Mouse (Mus musculus): ENCODE data around the gene Ccdc190. TPM values are rescaled to one million over a fixed set of nuclear protein-coding genes. Genes with fewer than 3 reads are reported as not detected.

Gene Ccdc190
- not detected in 2 replicates for polyA plus RNA-seq (2016; fragmentation: Nextera tagmentation; extraction: Ambion mirVana)

- no peak within 1 kb of the TSS for H3K9ac ChIP-seq
- no peaks in the 10 kb centered on the region for H3K9me3 ChIP-seq (replicated peaks)
- 22% methylated on average over 12 of the region's 12 CpGs for WGBS
- H3K4me3 ChIP-seq: no peak within 1 kb of the TSS
- H3K4me2 ChIP-seq: peak within 1 kb of the TSS; percentile 34
- no peaks in the 10 kb centered on the region for H3K27me3 ChIP-seq (replicated peaks)
- H3K27ac ChIP-seq (ENCODE audit: poor library complexity, severe bottlenecking): no peak within 1 kb of the TSS
- H3K36me3 ChIP-seq: no peaks in the 10 kb centered on the region
- no peak for ATAC-seq (ENCODE audit: insufficient number of reproducible peaks, low FRiP score)
- H3K4me1 ChIP-seq (replicated peaks): no peaks in the 10 kb centered on the region
Measured at GRCm38 (mm10) chr1:169928454-169928971, at the start of gene Ccdc190. Gene Ccdc190, plus strand, starts transcription at chr1:169928648.

GRCm38 (mm10) chr1:169879060-169879459, 49.4 kb upstream of the Ccdc190 start:
- Histone ChIP-seq H3K36me3 (no peaks in the 10 kb centered on the region), H3K9me3 (replicated peaks) (no peaks in the 10 kb centered on the region), H3K4me2 (no peak overlapping the region), H3K27me3 (replicated peaks) (no peaks in the 10 kb centered on the region), H3K4me1 (replicated peaks) (no peaks in the 10 kb centered on the region), H3K27ac (ENCODE audit: poor library complexity, severe bottlenecking) (no peak overlapping the region), H3K4me3 (no peak overlapping the region), H3K9ac (no peak overlapping the region)
- no peak for ATAC-seq (ENCODE audit: insufficient number of reproducible peaks, low FRiP score)
- WGBS: 79% methylated on average over 4 of the region's 4 CpGs

- H3K36me3 ChIP-seq: no peaks in the 10 kb centered on the region
- H3K9ac ChIP-seq: no peak overlapping the region
- WGBS: 81% methylated on average over 5 of the region's 5 CpGs
- no peak for ATAC-seq (ENCODE audit: insufficient number of reproducible peaks, low FRiP score)
- no peak overlapping the region for H3K4me2 ChIP-seq
- no peak overlapping the region for H3K27ac ChIP-seq (ENCODE audit: poor library complexity, severe bottlenecking)
- no peak overlapping the region for H3K4me3 ChIP-seq
- H3K4me1 ChIP-seq (replicated peaks): no peaks in the 10 kb centered on the region
- H3K27me3 ChIP-seq (replicated peaks): no peaks in the 10 kb centered on the region
- no peaks in the 10 kb centered on the region for H3K9me3 ChIP-seq (replicated peaks)
Measured at GRCm38 (mm10) chr1:169880181-169880580, 48.3 kb upstream of the Ccdc190 start.

- 67% methylated on average over 5 of the region's 5 CpGs for WGBS
- no peak overlapping the region for H3K4me3 ChIP-seq
- H3K27ac ChIP-seq (ENCODE audit: poor library complexity, severe bottlenecking): no peak overlapping the region
- H3K36me3 ChIP-seq: no peaks in the 10 kb centered on the region
- H3K27me3 ChIP-seq (replicated peaks): no peaks in the 10 kb centered on the region
- H3K9ac ChIP-seq: no peak overlapping the region
- H3K4me1 ChIP-seq (replicated peaks): no peaks in the 10 kb centered on the region
- H3K9me3 ChIP-seq (replicated peaks): no peaks in the 10 kb centered on the region
- no peak for ATAC-seq (ENCODE audit: insufficient number of reproducible peaks, low FRiP score)
- H3K4me2 ChIP-seq: no peak overlapping the region
Measured at GRCm38 (mm10) chr1:169883081-169883565, 45.3 kb upstream of the Ccdc190 start.

- H3K4me3 ChIP-seq: no peak overlapping the region
- 68% methylated on average over 2 of the region's 2 CpGs for WGBS
- H3K27ac ChIP-seq (ENCODE audit: poor library complexity, severe bottlenecking): no peak overlapping the region
- H3K9me3 ChIP-seq (replicated peaks): no peaks in the 10 kb centered on the region
- no peaks in the 10 kb centered on the region for H3K27me3 ChIP-seq (replicated peaks)
- no peak for ATAC-seq (ENCODE audit: insufficient number of reproducible peaks, low FRiP score)
- no peaks in the 10 kb centered on the region for H3K36me3 ChIP-seq
- no peak overlapping the region for H3K9ac ChIP-seq
- no peak overlapping the region for H3K4me2 ChIP-seq
- no peaks in the 10 kb centered on the region for H3K4me1 ChIP-seq (replicated peaks)
Measured at GRCm38 (mm10) chr1:169889250-169889649, 39.2 kb upstream of the Ccdc190 start.

GRCm38 (mm10) chr1:169893976-169894375, 34.5 kb upstream of the Ccdc190 start:
- H3K36me3 ChIP-seq: no peaks in the 10 kb centered on the region

GRCm38 (mm10) chr1:169895686-169896085, 32.8 kb upstream of the Ccdc190 start:
- WGBS: 67% methylated on average over 1 of the region's 1 CpGs
- Histone ChIP-seq H3K4me1 (replicated peaks) (0 out of 2 replicates have a peak, but pooled peaks cover under 1% of the 10 kb centered on the region), H3K9ac (no peak overlapping the region), H3K9me3 (replicated peaks) (no peaks in the 10 kb centered on the region), H3K4me3 (no peak overlapping the region), H3K4me2 (no peak overlapping the region), H3K36me3 (no peaks in the 10 kb centered on the region), H3K27me3 (replicated peaks) (no peaks in the 10 kb centered on the region), H3K27ac (ENCODE audit: poor library complexity, severe bottlenecking) (no peak overlapping the region)
- no peak for ATAC-seq (ENCODE audit: insufficient number of reproducible peaks, low FRiP score)

More at GRCm38 (mm10) chr1:169893976-169894375, 34.5 kb upstream of the Ccdc190 start:
- H3K4me2 ChIP-seq: no peak overlapping the region
- WGBS: 78% methylated on average over 2 of the region's 2 CpGs
- no peak overlapping the region for H3K27ac ChIP-seq (ENCODE audit: poor library complexity, severe bottlenecking)
- no peak for ATAC-seq (ENCODE audit: insufficient number of reproducible peaks, low FRiP score)
- H3K4me1 ChIP-seq (replicated peaks): no peaks in the 10 kb centered on the region
- no peaks in the 10 kb centered on the region for H3K27me3 ChIP-seq (replicated peaks)
- H3K9me3 ChIP-seq (replicated peaks): no peaks in the 10 kb centered on the region
- no peak overlapping the region for H3K4me3 ChIP-seq
- H3K9ac ChIP-seq: no peak overlapping the region

- H3K4me2 ChIP-seq: no peak overlapping the region
- ATAC-seq (ENCODE audit: insufficient number of reproducible peaks, low FRiP score): no peak
- no peaks in the 10 kb centered on the region for H3K27me3 ChIP-seq (replicated peaks)
- H3K36me3 ChIP-seq: no peaks in the 10 kb centered on the region
- H3K27ac ChIP-seq (ENCODE audit: poor library complexity, severe bottlenecking): no peak overlapping the region
- 55% methylated on average over 1 of the region's 1 CpGs for WGBS
- no peak overlapping the region for H3K4me3 ChIP-seq
- no peaks in the 10 kb centered on the region for H3K9me3 ChIP-seq (replicated peaks)
- H3K4me1 ChIP-seq (replicated peaks): 0 out of 2 replicates have a peak, but pooled peaks cover 6% of the 10 kb centered on the region
- no peak overlapping the region for H3K9ac ChIP-seq
Measured at GRCm38 (mm10) chr1:169897916-169898315, 30.5 kb upstream of the Ccdc190 start.

- Histone ChIP-seq H3K9ac (no peak overlapping the region), H3K4me1 (replicated peaks) (0 out of 2 replicates have a peak, but pooled peaks cover 6% of the 10 kb centered on the region), H3K4me3 (no peak overlapping the region), H3K27ac (ENCODE audit: poor library complexity, severe bottlenecking) (no peak overlapping the region), H3K36me3 (no peaks in the 10 kb centered on the region), H3K9me3 (replicated peaks) (no peaks in the 10 kb centered on the region), H3K27me3 (replicated peaks) (no peaks in the 10 kb centered on the region), H3K4me2 (no peak overlapping the region)
- 74% methylated on average over 7 of the region's 7 CpGs for WGBS
- no peak for ATAC-seq (ENCODE audit: insufficient number of reproducible peaks, low FRiP score)
Measured at GRCm38 (mm10) chr1:169898607-169899006, 29.8 kb upstream of the Ccdc190 start.

GRCm38 (mm10) chr1:169900771-169901336, 27.6 kb upstream of the Ccdc190 start:
- H3K9ac ChIP-seq: no peak overlapping the region
- ATAC-seq (ENCODE audit: insufficient number of reproducible peaks, low FRiP score): no peak
- no peak overlapping the region for H3K4me2 ChIP-seq
- no peaks in the 10 kb centered on the region for H3K9me3 ChIP-seq (replicated peaks)
- no peak overlapping the region for H3K27ac ChIP-seq (ENCODE audit: poor library complexity, severe bottlenecking)
- H3K27me3 ChIP-seq (replicated peaks): no peaks in the 10 kb centered on the region
- 74% methylated on average over 3 of the region's 3 CpGs for WGBS
- 0 out of 2 replicates have a peak, but pooled peaks cover 6% of the 10 kb centered on the region for H3K4me1 ChIP-seq (replicated peaks)
- no peak overlapping the region for H3K4me3 ChIP-seq
- no peaks in the 10 kb centered on the region for H3K36me3 ChIP-seq

GRCm38 (mm10) chr1:169909163-169909562, 19.3 kb upstream of the Ccdc190 start:
- no peaks in the 10 kb centered on the region for H3K36me3 ChIP-seq
- ATAC-seq (ENCODE audit: insufficient number of reproducible peaks, low FRiP score): no peak
- 74% methylated on average over 5 of the region's 5 CpGs for WGBS

More at GRCm38 (mm10) chr1:169909163-169909562, 19.3 kb upstream of the Ccdc190 start:
- Histone ChIP-seq H3K9ac (no peak overlapping the region), H3K27ac (ENCODE audit: poor library complexity, severe bottlenecking) (no peak overlapping the region), H3K4me1 (replicated peaks) (0 out of 2 replicates have a peak, but pooled peaks cover 5% of the 10 kb centered on the region), H3K4me2 (no peak overlapping the region), H3K4me3 (no peak overlapping the region), H3K9me3 (replicated peaks) (no peaks in the 10 kb centered on the region), H3K27me3 (replicated peaks) (no peaks in the 10 kb centered on the region)
